In genomic region chr1:135621307-135621706, GRCm38 (mm10) we compare ENCODE assay signal across 13 mouse cellular contexts.
"Had no signal": no experiment of that assay in that cellular context is flagged by ENCODE, and none has a peak within 500 bp of the region (broad histone marks: within the 10 kb centered on the region; RNA-seq: fewer than 3 reads in every experiment).

No protein-coding gene starts in this region.

- H3K27ac ChIP-seq: left cerebral cortex, adult 2 months; limb, embryonic 12.5 days; liver, embryonic 13.5 days; lung, embryonic 15.5 days; midbrain, embryonic 13.5 days; neural tube, embryonic 15.5 days; stomach, postnatal 0 days had no signal

- H3K4me3 ChIP-seq: left cerebral cortex, adult 2 months; limb, embryonic 12.5 days; liver, embryonic 13.5 days; lung, embryonic 15.5 days; midbrain, embryonic 13.5 days; myocyte; neural tube, embryonic 15.5 days had no signal

- H3K27me3 ChIP-seq: limb, embryonic 12.5 days; liver, embryonic 13.5 days; lung, embryonic 15.5 days; midbrain, embryonic 13.5 days; neural tube, embryonic 15.5 days had no signal

- DNase-seq: kidney, postnatal 25 days; liver; liver, embryonic 13.5 days; liver, postnatal 0 days; lung, postnatal 14 days; thymus, postnatal 4 days had no signal

- H3K9ac ChIP-seq: limb, embryonic 12.5 days; liver, embryonic 13.5 days; liver, postnatal 0 days; lung, embryonic 15.5 days; midbrain, embryonic 13.5 days; neural tube, embryonic 15.5 days had no signal

- ATAC-seq: liver, postnatal 0 days; midbrain, embryonic 13.5 days had no signal

- H3K9me3 ChIP-seq: limb, embryonic 12.5 days; liver, embryonic 13.5 days; lung, embryonic 15.5 days; midbrain, embryonic 13.5 days; neural tube, embryonic 15.5 days had no signal

- H3K4me1 ChIP-seq: liver, embryonic 13.5 days had no signal

- H3K36me3 ChIP-seq: limb, embryonic 12.5 days; liver, embryonic 13.5 days; lung, embryonic 15.5 days; midbrain, embryonic 13.5 days; neural tube, embryonic 15.5 days had no signal

- H3K4me2 ChIP-seq: limb, embryonic 12.5 days; liver, embryonic 13.5 days; lung, embryonic 15.5 days; midbrain, embryonic 13.5 days; neural tube, embryonic 15.5 days had no signal
